Mouse (Mus musculus) splenic B cell, adult 2 months (primary cell): ENCODE measurements around the gene Gabrb3.

Experiments used
- DNase-seq: peaks from one replicate; pipeline ENCODE4 v3.0.0-alpha.2; 2011; ENCODE audit warnings: low read depth, low spot score
- H3K27me3 ChIP-seq: 2 replicates; pipeline ENCODE4 v1.6.1; 2012; ENCODE audit warnings: mild to moderate bottlenecking, low read length, moderate library complexity, mixed read lengths; ENCODE audit not compliant: control insufficient read depth, poor library complexity, insufficient read depth, severe bottlenecking
- H3K36me3 ChIP-seq: 2 replicates; pipeline ENCODE4 v1.6.1; 2012; ENCODE audit warnings: mild to moderate bottlenecking, low read length, moderate library complexity, mixed read lengths; ENCODE audit not compliant: control insufficient read depth, poor library complexity, insufficient read depth, severe bottlenecking

Gene Gabrb3

GRCm38 (mm10) chr7:57591578-57592431, 172.3 kb downstream of the Gabrb3 start:
- no peak for DNase-seq
- no peaks in the 10 kb centered on the region for H3K36me3 ChIP-seq
- H3K27me3 ChIP-seq = no peaks in the 10 kb centered on the region

- Histone ChIP-seq H3K36me3 (no peaks in the 10 kb centered on the region), H3K27me3 (no peaks in the 10 kb centered on the region)
- no peak for DNase-seq
Measured at GRCm38 (mm10) chr7:57597341-57597740, 177.8 kb downstream of the Gabrb3 start.

GRCm38 (mm10) chr7:57618697-57619096, 199.2 kb downstream of the Gabrb3 start:
- DNase-seq = no peak
- no peaks in the 10 kb centered on the region for H3K27me3 ChIP-seq
- no peaks in the 10 kb centered on the region for H3K36me3 ChIP-seq

GRCm38 (mm10) chr7:57620036-57620435, 200.5 kb downstream of the Gabrb3 start:
- no peak for DNase-seq
- Histone ChIP-seq H3K27me3 (no peaks in the 10 kb centered on the region), H3K36me3 (no peaks in the 10 kb centered on the region)

- DNase-seq = no peak
- H3K27me3 ChIP-seq = no peaks in the 10 kb centered on the region
- no peaks in the 10 kb centered on the region for H3K36me3 ChIP-seq
Measured at GRCm38 (mm10) chr7:57623718-57624117, 204.2 kb downstream of the Gabrb3 start.

GRCm38 (mm10) chr7:57635026-57635425, 215.5 kb downstream of the Gabrb3 start:
- Histone ChIP-seq H3K27me3 (no peaks in the 10 kb centered on the region), H3K36me3 (no peaks in the 10 kb centered on the region)
- DNase-seq = no peak

GRCm38 (mm10) chr7:57635687-57636086, 216.2 kb downstream of the Gabrb3 start:
- no peak for DNase-seq
- H3K27me3 ChIP-seq = no peaks in the 10 kb centered on the region
- no peaks in the 10 kb centered on the region for H3K36me3 ChIP-seq

- H3K36me3 ChIP-seq = no peaks in the 10 kb centered on the region
- no peak for DNase-seq
- no peaks in the 10 kb centered on the region for H3K27me3 ChIP-seq
Measured at GRCm38 (mm10) chr7:57640796-57641195, 221.3 kb downstream of the Gabrb3 start.

- no peaks in the 10 kb centered on the region for H3K36me3 ChIP-seq
- no peaks in the 10 kb centered on the region for H3K27me3 ChIP-seq
- no peak for DNase-seq
Measured at GRCm38 (mm10) chr7:57647345-57647744, 227.9 kb downstream of the Gabrb3 start.

- H3K27me3 ChIP-seq = no peaks in the 10 kb centered on the region
- no peaks in the 10 kb centered on the region for H3K36me3 ChIP-seq
- DNase-seq = no peak
Measured at GRCm38 (mm10) chr7:57648136-57648755, 228.8 kb downstream of the Gabrb3 start.

GRCm38 (mm10) chr7:57677352-57677751, 257.9 kb downstream of the Gabrb3 start:
- DNase-seq = no peak
- H3K27me3 ChIP-seq = no peaks in the 10 kb centered on the region
- H3K36me3 ChIP-seq = no peaks in the 10 kb centered on the region

GRCm38 (mm10) chr7:57689836-57690235, 270.3 kb downstream of the Gabrb3 start:
- H3K27me3 ChIP-seq = no peaks in the 10 kb centered on the region
- DNase-seq = no peak

GRCm38 (mm10) chr7:57700370-57700769, 280.9 kb downstream of the Gabrb3 start:
- DNase-seq = no peak
- Histone ChIP-seq H3K36me3 (no peaks in the 10 kb centered on the region), H3K27me3 (no peaks in the 10 kb centered on the region)

More at GRCm38 (mm10) chr7:57689836-57690235, 270.3 kb downstream of the Gabrb3 start:
- H3K36me3 ChIP-seq = no peaks in the 10 kb centered on the region

- Histone ChIP-seq H3K27me3 (no peaks in the 10 kb centered on the region), H3K36me3 (no peaks in the 10 kb centered on the region)
- DNase-seq = no peak
Measured at GRCm38 (mm10) chr7:57701046-57701445, 281.6 kb downstream of the Gabrb3 start.

- Histone ChIP-seq H3K27me3 (no peaks in the 10 kb centered on the region), H3K36me3 (no peaks in the 10 kb centered on the region)
- no peak for DNase-seq
Measured at GRCm38 (mm10) chr7:57703580-57703979, 284.1 kb downstream of the Gabrb3 start.
